Mouse (Mus musculus) inflammation-experienced regulatory T-cells, adult 6 months (primary cell): Measurements from ENCODE around the gene Nptx1. TPM values are rescaled to one million over a fixed set of nuclear protein-coding genes. Genes with fewer than 3 reads are reported as not detected.

Experiments used
- ATAC-seq: one replicate; pipeline ENCODE4 v1.8.0; 2017
- polyA plus RNA-seq, 3 experiments: library from polyadenylated mRNA; unstranded; fragments of 100-300 nt; shearing (Covaris generic); gene quantifications; one replicate each; pipeline ENCODE4 v1.2.1; 2017

Nptx1 gene
- not detected for polyA plus RNA-seq

DNA sequence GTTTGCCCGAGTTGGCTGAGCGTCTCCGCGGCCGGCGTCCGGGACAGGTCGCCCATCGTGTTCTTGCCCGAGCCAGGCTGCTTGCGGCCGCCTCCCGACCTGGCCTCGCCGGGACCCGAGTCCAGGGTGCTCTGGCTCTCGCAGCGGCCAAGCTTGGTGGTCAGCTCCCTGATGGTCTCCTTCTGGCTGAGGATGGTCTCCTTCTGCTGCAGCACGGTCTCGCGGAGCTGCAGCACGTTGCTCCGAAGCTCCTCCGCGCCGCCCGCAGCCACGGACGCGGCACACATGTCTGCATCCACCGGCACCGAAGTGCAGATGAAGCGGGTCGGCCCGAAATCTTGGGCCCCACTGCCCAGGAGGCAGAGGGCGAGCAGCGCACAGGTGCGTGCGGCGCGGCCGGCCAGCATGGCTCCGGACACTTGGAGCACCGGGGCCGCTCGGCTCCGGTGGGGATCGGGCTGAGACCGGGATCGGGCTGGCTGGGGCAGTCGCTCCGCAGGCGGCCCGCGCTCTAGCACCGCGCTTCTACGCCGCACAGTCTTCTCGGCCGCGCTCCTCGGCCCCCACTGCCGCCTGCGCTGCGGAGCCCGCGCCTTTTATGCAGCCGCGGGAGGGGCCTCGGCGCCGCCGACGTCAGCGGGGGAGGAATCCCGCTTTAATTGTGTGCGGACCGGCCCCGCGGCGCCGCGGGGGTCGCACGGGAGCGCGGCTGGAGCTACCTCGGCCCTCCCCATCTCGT is at the start of gene Nptx1:
Gene Nptx1 (minus strand): TSS at position 571 of the 739 bp plus-strand sequence.
- ATAC-seq: no peak

DNA sequence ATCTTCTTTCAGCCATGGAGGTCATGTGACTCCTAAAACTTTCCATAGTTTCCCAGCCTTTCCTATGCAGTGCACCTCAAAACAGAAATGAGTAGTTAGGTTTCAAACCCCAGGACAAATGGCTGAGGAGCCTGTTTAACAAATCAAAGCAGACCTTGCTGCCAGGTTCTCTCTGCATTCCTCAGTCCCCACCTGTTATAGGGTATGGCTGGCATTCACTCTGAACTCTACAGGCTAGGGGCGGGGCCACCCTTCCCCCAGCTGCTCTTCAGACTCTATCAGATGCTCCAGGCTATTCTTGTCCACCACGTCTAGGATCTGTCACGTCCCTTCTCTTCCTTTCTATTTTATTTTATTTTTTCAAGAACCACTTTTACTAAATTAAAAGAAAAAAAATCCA is 46.4 kb upstream of the Nptx1 start:
- no peak for ATAC-seq

DNA sequence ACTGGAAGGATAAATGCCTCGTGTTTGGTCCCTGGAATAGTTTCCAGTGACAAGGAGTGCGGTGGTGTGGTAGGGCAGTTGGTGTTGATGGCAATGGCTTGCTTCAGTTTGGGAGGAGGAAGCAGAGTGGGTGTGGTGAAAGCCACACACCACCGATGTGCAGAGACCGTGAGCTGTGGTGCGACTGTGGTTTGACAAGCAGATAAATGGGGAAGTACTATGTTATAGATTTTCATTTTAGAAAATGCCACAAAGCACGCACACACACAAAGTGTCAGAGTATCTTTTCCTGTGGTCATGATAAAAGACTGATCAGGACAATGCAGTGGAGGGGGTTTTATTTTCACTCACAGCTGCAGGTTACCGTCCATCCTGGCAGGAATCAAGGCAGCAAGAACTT is 41.7 kb upstream of the Nptx1 start:
- ATAC-seq: no peak

DNA sequence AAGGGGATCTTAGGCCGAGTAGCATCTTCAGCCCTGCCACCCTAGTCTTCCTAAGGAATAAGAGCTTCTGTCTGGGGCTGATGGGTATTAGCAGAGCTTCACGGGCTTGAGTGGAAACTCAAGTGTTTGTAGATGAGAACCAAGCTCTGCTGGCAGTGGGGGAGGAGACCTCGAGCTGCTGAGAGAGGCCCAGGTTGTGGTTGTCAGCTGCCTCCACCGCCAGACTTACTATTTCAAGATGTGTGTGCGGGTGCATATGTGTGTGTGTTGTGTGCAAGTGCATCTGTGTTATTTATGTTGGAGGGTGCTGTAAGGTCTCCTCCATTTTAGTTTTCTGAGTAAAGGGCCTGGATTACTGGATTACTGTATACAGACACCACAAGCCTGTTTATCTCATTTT is 39.6 kb upstream of the Nptx1 start:
- ATAC-seq: no peak

DNA sequence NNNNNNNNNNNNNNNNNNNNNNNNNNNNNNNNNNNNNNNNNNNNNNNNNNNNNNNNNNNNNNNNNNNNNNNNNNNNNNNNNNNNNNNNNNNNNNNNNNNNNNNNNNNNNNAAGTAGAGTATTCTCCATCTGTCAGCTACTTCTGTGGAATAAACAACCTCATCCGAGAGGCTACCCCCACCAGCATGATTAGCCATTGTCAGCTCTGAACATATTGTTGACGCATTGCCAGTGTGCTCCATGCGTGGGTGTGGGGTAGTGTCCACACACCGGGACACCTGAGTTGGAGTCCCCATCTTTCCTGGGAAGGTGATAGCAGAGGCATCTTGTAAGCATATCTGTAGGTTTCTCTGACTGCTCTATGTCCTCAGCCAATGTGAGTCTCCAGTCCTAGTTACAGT is 39.0 kb upstream of the Nptx1 start:
- ATAC-seq: no peak

DNA sequence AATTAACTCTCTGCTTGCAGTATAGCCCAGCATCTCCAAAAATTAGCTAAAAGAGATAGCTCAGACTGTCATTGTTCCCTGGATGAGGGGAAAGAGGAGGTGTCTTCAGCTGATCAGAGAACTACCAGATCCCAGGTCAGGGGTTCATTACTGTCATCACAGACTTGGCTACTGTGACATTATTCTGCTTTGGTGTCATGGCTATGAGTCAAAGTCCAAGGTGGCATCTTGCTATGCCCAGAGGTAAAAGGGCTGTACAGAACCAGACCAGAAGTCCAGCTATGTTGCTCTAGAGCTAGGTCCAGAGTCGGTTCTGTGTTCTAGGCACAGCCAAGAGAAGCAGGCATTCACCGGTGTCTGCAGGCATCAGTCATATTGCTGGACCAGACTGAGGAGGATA is 30.2 kb upstream of the Nptx1 start:
- no peak for ATAC-seq

DNA sequence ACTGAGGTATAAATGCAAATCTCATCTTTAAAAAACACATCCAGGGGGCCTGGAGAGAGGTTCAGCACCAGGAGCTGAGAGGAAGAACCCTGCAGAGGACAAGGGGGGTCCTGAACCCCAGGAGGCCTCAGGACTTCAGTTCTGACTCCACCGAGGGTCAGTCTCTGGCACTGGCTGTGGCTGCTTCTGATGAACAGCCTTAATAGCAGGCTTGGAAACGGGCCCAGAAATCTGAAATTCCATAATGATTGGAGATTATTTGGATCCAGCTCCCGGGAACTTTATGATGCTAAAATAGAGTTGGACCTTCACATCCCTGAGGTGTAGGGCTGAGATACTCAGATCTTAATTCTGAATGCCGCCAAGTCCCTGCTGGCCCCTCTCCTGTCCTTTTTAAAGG is 29.3 kb upstream of the Nptx1 start:
- ATAC-seq: no peak

DNA sequence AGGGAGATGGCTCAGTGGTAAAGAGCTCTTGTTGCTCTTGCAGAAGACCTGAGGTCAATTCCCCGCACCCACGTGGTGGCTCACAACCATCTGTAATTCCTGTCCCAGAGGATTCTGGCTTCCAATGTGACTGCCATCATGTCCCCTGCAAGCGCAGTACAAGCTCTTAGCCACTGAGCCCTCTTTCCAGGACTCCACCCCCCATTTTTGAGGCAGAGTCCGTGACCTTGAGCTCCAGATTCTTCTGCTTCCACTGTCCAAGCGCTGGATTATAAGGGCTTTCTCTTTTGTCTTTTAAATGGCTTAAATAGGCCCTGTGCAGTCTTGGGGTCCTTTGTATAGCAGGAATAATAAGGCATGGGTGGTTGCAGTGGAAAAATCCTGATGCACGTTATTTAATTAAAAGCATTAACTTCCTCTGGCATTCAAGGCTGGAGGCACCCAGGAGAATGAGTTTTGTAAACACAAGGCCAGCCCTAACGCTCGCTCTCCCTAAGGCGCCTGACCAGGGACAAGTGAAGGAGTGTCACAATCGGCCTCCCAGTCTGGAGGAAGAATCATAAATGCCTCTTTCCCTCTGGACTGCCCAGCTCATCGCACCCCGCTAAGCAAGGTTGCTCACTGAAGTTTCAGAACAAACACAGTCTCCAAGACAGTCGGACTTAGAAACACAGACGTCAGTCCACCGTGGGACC is 24.9 kb upstream of the Nptx1 start:
- ATAC-seq: no peak

DNA sequence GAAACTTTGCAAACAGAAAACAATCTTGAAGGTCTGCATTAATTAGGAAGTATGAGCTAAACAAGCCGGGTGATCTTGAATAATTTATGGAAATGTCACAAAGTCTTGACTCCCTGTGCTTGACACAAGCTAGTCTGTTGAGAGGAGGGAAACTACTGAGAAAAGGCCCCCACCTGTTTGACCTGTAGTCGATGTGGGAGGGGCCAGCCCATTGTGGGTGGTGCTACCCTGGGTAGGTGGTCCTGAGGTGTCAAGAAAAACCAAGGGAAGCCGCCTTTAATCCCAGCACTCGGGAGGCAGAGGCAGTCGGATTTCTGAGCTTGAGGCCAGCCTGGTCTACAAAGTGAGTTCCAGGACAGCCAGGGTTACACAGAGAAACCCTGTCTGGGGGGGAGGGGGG is 18.6 kb upstream of the Nptx1 start:
- ATAC-seq: no peak

DNA sequence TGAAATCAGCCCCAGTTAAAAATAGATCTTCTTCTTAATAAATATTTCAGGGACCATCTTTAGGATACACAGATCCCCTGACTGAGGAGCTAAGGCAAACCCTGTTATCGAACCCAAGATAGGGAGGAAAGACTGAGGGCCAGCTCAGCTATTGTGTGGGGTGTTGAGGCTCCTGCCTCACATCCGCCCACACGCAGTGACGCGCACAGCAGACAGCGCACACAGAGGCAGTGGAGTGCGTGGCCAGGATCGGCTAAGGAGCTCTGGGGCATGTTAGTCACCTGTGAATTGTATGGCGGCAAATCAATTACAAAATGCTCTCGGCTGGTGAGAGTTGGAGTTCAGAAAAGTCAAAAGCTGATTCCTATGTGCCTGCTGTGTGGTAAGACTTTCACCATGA is 18.1 kb upstream of the Nptx1 start:
- ATAC-seq: no peak

DNA sequence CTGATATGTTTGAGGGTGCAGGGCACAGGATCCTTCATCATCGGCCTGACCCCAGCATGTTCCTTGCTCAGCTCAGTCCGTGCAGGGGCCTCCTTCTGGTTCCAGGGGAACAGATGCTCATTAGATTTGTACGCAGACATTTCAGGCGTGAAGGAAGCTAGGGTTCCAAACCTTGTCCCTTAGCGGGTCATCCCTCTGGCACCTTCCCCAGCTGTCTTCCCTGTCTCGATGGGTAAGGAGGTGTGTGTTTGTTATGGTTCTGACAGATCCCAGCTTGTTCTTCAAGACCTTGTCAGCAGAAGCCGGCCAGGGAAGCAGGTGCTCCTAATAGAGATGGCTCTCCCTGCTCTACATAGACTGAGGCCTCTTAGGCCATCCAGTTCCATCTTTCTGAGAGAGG is 17.5 kb upstream of the Nptx1 start:
- ATAC-seq: no peak

DNA sequence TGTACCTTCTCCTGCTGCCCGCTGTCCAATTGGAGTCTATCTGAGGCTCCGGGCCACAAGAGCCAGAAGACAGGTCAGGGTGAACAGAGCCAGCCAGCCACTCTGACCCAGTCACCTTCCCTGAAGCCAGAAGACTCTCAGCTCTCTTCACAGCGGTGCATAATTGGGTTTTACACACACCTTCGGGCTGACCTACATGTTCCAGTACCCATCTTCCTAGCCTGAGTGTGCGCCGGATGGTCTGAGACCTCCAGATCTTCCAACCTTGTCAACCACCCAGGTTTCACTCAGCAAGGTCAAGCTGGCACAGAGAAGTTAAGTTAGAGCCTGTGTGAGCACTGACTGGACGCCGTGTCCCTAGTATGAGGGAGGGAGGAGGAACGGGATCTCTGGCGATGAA is 16.8 kb upstream of the Nptx1 start:
- no peak for ATAC-seq

DNA sequence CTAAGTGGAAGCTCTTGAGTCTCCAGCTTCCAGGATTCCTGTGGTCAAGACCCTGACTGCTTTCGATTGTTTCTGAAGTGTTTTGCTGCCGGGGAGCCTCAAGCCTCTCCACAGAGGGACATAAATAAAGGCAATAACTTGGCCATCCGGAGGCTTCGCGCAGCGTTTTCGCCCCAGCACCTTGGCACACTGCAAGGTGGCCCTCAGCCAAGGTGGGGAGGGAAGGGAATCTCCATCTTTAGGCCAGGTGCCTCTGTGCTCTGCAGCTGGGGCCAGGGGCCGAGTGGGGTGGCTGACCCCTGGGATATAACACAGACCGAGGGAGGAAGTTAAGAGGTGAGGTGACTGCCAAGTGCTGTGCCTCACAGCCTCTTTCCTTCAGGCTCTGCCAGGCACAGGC is 15.6 kb upstream of the Nptx1 start:
- ATAC-seq: no peak

DNA sequence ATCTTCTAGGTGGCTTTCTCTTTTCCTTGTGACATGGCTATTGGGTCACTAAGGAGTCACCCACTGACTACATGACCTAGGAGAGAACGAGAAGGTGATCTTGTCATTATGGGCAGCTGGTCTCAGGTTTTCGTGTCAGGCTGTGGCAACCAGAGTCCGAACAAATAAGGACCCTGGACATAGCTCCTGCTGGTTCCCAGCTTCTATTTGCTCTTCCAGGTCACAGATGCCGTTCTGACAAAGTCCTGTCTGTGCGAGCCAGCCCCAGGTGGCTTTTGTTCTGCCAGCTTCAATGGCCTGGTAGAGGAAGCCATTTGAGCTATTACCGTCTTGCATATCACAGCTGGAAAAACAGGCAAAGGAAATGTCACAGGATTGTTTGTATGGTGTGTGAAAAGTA is 14.7 kb upstream of the Nptx1 start:
- ATAC-seq: no peak

DNA sequence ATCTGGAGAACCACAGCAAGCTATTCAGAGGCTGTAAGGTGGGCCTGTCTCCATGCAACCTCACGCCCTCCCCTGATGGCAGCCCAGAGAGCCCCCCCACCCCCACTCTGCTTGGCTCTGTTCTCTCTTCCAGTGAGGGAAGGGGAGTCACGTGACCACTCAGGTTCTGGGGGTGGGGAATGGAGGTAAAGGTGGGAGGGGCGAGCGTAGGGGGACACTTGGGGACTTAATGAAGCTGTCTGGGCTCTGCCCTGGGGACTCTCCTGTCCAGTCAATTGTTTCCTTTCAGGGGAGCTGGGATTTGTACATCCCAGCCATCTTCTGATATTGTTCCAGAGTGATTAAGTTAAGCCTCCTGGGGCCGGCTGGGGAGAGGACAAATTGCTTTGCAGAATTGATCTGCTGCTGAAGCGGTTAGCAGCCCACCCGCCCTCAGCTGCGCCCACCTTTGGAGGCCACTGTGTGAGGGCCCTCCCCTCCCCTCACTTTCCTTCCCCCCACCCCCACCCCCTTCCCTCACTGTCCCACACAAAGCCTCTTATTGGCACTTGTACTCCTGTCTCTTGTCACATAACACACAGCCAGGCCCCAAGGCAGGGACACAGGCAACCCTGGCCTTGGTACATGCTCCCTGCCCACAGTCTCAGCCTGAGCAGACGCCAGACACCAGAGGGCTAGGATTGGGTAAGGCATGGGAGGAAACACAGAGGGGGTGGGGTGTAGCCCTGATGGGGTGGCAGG is 11.5 kb upstream of the Nptx1 start:
- ATAC-seq: no peak

DNA sequence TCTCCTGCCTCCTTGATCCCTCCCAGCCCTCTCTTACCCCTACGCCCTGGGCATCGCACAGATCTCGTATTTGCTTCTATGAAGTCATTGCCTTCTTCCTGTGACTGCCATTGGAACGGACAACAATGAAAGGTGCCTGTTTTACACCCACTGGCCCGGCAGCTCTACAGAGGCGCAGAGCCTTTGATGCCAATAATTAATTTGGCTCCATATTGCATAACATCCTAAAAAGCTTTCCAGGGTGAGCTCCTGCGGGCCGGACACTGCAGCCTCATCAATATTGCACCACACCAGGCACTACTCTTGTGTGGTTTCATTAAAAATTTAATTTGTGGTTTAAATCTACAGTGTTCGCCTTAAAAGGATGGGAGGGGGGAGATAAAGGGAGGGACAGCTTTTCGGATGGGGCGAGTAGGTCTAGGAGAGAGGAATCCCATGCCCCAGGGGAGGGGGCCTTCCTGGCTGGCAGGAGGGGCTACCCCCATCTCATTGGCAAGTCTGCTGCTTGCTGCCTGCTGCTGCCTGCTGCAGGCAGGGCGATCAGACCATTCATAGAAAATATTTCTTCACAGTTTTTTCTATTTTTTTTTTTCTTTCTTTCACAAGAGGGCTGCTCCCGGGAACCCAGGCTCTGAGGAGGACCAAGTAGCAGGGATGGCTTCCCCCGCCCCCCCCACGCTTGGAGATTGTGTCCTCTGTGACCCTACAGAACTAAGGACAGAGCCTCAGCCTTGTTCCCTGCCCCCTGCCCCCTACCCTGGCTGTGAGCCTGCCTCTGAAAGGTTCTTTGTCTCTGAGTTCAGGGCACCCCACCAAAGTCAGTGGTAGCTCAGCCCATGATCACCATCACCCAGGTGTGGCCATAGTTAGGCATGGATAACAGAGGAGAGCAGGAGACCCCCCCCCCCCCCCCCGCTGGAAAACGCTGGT is 10.7 kb upstream of the Nptx1 start:
- ATAC-seq: no peak

DNA sequence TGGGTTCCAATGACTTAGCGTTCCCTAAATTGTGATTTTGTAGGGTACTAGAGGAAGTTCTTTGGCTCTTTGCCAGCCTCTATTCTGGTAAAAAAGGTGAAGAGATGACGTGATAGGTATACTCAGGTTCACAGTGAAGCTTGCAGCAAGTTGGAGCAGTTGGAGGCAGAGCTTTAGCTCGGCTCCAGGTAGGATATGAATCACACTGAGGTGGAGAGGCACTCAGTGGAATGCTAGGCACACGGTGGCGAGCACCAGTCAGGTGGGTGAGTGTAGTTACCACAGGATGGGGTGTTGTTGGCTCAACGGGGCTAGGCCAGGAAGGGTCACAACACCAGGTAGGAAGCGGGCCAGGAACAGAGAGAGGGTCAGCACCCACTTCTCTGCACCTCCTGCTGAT is 7.6 kb upstream of the Nptx1 start:
- ATAC-seq: no peak

DNA sequence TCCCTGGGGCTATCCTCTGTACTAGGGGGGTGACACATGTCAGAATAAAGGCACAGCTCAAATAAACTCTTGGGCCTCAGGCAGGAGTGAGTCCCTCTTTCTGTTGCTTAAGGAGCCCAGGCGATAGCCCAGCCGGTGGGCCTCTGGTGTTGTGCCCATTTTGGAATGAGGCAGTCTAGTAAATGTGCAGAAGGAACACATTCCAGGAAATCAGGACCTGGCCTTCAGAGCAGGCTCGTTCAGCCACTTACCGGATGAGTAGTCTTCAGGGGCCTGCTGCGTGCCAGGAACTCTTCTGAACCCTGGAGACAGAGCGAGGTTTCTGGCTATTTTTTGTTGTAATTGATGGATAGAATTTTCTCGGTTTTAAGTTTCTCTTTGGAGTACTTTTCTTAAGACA is 7.2 kb upstream of the Nptx1 start:
- ATAC-seq: no peak

DNA sequence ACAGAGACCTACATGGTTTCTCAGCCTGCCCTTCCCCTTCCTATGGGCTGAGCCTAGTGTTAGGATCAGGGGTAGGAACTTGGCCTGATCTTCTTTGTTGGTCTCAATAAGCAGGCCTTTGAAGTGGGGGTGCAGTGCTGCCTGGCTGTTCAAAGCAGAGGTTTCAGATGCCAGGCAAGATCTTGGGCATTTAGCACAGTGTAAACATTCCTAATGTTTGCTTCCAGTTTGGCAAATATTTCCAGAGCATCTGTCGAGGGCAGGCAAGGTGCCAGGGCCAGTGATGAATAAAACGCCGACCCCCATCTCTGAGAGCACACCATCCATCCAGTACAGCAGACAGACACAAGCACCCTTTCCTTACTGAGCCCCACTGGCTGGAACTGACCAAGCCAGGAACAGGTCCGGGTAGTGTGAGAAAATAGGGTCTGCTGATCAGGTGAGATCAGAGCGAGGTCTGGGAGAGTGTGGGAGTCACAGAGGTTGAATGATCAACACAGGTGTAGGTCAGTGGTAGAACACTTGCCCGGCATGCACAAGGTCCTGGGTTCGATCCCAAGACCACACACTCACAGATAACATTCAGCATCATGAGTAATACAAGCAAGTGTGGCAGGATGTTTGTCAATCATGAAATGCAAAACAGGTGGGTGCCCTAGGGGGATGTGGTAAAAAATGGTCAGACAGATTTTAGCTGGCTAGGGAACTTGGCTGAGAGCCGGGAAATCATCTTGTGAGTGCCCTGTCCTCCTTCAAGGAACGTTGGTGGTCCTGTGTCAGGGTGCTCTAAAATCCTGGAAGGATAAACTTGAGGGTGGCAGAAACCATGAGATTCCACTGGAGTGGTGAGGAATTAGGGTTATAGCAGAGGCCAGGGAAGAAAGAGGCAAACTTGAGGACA is 5.6 kb upstream of the Nptx1 start:
- ATAC-seq: no peak

DNA sequence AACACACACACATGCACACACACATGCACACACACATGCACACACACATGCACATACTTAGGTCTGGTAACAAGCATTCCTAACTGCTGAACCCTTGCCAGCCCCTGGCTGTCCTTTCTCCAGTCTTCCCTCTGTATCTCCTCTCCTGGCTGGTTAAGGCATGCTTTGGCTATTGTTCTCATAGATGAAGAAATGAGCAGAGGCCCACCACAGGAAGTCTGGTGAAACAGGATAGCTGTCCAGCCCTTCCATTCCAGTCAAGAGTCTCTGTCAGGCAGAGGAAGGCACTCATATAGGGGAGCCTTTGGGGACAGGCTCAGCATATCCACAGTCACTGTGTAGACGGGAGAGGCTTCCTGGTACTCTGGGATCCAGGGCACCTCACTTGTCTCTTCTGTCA is 4.7 kb upstream of the Nptx1 start:
- ATAC-seq: no peak

DNA sequence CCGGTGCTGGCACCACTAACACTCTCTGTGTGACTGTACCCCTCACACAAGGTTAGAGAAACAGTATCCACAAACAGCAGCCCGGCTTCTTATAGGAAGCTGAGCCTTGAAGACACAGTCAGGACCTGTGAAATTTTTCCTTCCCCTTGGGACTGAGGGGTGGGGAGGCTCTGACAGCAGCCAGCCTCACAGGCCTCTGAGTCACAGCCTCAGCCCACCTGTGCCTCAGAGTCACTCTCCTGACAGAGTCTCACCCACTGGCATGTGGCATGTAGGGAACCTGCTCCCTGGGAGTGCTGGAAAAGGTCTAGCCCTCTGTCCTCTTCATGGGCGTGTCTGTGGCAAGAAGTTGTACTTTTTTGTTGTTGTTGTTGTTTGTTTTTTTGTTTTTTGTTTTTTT is 3.9 kb upstream of the Nptx1 start:
- no peak for ATAC-seq
